Mouse (Mus musculus) gastrocnemius, postnatal 25 days (tissue): ENCODE measurements around the gene Ddc. TPM values are rescaled to one million over a fixed set of nuclear protein-coding genes. Genes with fewer than 3 reads are reported as not detected.

Experiments used
- DNase-seq: peaks from one replicate; pipeline ENCODE4 v3.0.0; 2022
- total RNA-seq, 2 experiments: library from RNA; stranded (reverse); gene quantifications; 1 replicate in 1 of 2; 2 replicates in 1 of 2; pipeline ENCODE4 v1.2.3; 2021

Gene Ddc
- total RNA-seq, 2 experiments from 2014 or later, result 0.94 to 2.5 TPM

DNA sequence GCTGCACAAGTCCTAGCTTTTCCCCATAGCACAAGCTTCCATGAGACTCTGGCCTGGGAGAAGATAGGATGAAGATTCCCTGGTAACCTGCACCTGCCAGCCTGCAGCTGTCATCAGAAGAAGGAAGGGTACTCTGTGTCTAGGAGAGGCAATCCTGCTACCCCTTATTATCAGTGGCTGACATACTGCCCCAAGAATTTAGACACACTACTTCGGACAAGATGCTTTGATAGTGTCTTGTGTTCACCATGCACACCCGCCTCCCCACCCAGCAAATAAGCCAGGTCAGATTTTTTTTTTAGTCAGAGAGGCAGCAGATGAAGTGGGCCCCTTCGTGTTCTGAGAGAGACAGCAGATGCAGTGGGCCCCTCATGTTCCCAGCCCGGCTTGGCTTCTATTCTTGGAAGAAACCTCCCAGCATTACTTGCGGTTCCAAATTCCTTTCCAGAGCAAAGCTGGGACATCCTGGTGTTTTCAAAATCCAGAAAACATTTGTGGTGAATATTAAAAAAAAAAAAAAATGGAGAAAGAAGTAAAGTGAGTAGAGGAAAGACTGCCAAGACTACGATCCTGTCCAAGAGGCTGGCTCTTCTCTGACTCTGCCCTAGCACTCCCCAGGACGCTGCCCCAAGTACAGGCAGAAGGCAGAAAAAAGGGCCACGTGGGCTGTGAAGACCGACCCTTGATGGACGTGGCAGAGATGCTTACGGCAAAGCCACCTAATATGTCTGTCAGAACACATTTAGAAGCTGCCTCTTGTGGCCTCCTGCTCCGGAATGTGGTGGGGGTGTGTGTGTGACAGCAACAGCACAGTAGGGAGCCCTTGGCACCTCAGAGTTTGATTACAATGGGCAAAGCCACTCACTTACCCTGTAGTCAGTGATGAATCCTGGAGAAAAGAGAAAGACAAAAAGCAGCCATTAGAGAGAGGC lies 73.7 kb downstream of the Ddc start:
- peak; percentile 59 for DNase-seq

DNA sequence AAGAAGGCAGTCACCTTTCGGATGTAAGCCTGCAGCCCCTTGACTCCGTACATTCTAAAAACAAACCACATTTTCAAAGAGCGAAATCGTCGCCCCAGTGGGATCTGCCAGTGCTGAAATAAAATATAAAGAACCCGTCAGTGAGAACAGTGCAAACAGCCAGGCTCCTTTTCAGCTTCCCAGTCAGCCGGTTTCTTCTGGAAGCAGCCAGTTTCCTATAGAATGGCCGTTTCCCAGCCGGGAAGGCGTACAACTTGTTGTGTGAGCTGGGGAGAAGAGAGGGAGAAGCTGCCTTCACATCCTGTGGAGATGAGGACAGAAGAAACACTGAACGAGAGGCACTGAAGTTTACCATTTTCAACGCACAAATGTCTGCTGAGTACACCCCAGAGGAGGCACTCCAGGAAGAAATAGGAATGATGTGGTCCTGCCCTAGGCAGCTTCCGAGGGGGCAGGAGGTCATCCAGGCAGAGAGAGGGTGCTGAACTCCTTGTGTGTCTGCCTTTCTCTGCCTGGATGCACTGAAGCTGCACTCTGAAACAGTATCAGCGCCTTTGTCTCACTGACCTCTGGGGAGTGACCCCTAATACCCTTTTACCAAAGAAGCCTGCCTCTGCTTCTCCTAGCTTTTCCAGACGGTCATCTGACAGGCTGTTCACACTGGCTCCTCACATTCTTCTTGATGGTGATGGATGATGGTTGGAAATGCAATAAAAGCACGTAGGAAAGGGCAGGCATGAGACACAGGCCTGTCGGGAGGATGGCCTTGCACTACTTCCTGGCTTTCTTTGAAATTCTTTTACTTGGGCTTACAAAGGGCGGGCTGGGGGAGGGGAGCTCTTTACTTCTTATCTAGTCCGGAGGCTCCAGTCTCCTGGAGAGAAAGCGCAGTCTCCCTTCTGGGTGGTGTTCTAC lies 75.5 kb downstream of the Ddc start:
- DNase-seq, result no peak

DNA sequence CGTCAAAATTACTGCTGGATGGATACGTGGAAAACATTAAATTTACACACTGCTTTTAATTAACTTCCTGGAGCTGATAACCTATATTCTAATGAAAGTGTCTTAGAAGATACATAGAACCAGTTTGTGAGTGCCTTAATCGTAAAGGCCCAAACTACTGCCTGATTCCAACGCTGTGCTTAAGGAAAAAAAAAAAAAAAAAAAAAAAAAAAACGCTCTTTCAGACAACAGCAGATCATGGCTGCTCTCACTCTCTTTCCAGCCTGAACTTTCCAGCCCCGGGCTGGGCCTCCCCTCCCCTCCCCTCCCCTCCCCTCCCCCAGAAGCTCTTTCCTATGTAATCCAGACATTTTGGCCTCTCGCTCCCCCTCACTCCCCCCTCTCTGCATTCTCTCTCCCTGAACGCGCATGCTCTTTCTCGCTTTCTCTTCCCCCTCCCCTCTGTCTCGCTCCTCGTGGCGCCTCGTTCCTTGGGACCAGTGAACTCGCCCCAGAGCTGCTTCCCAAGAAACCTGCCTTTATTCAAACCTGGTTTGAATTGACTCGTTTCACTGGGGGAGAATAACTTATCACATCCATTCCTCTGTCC lies 76.5 kb downstream of the Ddc start:
- no peak for DNase-seq

DNA sequence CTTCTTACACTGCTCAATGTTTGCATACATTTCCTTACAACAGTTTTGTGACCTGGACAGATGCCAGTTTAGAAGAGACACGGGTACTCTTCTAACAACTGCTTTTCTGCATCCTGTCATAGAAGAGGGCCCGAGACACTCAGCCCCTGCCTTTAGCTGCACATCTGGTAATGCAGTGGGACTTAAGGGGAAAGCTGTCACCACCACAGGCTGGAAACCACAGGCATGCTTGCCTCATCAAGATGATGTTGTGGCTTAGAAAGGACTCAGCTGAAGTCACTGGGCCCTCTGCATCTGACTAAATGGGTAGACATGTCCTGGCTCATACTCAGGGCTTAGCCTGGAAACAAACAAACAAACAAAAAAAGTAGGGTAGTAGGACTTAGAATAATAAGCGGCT lies 77.2 kb downstream of the Ddc start:
- no peak for DNase-seq

DNA sequence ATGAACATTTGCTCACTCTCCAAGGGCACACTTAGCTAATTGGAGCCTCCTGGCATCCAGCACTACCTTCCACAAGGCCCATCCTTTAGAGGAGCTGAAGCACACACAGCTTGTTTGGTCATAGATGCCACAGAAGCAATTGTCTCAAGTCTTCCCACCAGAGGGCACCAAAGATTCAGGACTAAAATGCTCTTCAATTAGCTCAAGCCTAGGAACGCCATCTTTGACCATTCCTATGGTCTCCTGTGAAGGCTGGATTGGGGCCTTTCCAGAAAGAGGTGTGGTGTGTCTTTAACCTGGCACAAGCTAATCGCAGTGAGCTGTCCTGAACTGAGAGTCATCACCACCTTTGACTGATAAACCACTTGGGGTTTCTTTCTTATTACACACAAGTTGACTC lies 77.7 kb downstream of the Ddc start:
- DNase-seq, result peak; percentile 68

DNA sequence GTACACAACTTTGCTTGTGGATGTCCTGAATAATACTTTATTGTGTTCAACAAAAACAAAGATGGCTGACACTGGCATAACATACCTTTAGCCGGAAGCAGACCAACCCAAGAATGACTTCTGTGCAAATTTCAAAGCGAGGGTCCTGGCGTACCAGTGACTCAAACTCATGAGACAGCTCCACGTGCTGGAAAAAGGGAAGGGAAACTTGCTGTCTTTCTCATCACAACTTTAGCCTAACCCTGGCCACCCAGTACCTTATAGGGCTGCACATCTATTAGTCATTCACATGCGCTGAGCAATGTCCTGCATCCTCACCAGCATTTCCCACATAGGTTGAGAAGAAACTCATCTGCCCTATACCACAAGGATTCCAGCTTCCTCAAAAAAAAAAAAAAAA lies 78.7 kb downstream of the Ddc start:
- no peak for DNase-seq

DNA sequence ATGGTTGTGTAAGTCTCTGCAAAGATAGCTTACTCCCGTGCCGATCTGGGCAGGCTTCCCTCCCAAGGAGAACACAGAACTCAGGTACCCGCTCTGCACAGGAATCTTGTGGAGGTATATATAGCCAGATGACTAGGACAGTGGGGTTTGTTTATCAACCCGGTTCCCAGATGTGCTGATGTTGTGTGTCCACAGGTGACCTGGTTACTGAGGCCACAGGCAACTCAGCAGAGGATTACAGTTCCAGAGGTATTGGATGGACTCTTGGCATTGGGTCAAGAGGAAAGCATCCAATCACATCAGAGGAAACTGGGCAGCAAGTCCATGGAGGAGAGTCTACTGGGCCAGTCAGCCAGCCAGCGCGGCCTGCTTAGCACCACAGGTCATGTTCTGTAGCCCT lies 79.1 kb downstream of the Ddc start:
- DNase-seq, result peak; percentile 84

DNA sequence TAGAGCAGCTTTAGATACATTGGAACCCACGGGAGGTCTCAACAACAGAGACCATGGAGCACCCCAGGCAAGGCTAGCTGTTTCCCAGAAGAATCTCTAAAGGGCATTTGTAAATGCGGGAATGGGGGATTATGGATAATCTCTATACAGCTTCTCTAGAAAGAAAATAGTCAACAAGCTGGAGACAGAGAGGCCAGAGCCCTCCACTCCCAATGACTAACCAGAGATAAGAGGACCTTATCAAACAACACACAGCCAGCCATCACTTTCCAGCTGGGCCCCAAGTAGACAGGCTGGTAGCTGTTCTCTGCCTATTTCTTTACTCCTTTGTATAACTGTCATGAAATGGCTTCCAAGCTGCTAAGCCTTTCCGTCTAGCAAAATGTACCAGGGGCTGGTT lies 82.2 kb downstream of the Ddc start:
- DNase-seq, result no peak

DNA sequence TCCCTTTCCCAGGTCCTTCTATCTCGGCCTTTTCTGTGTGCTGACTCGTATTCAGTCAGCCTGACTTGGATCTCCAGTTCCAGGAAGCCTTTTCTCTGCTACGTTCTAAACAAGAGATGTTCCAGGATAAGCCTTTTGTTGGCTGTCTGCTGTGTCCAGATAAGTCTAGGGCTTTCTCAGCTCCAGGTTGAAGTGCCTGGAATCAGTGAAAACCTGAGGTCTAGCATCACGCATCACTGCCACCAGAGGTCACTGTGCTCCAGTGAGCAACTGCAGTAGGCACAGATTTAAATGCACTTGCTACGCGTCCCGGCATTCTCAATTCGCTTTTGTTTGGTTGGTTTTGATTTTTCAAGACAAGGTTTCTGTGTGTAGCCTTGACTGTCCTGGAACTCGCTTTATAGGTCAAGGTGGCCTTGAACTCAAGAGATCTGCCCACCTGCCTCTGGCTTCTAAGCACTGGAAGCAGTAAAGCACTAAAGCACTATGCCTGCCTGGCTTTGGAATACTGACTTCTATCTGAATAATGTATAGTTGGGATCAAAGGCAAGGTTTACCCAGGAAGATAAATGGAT lies 86.0 kb downstream of the Ddc start:
- DNase-seq, result peak; percentile 35

DNA sequence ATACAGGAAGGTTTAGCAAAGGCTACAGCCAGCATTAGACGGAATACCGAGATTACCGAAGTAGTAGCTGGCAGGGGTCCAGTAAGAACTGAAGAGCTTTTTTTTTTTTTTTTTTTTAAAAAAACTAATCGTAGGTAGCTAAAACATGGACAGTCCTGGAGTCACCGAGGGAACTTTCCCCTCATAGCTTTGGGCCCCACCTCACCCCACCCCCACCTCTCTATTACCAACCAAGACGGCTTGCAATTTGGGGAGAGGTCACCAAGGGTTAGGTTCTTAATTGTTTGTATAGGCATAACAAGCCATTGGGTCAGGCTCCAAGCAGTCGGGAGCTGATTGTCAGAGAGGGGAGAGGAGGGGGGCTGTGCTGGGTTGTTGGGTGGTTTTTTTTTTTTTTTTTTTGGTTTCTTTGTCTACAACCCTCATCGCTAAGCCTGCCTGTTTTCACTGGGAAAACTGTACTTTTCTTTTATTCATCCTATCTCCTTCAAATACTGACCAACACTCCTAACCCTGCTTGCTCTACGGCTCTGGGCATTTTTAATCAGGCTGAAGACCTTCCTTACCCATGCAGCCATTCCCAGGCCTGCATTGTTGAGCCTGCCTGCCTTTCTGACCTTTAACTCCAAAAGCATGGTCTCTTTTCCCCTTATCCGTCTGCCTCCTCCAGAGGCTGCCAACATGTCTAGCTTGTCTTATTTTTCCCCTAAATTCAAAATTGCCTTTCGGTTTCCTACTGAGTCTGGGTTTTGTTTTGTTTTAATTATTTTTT lies 88.4 kb downstream of the Ddc start:
- DNase-seq, result no peak

DNA sequence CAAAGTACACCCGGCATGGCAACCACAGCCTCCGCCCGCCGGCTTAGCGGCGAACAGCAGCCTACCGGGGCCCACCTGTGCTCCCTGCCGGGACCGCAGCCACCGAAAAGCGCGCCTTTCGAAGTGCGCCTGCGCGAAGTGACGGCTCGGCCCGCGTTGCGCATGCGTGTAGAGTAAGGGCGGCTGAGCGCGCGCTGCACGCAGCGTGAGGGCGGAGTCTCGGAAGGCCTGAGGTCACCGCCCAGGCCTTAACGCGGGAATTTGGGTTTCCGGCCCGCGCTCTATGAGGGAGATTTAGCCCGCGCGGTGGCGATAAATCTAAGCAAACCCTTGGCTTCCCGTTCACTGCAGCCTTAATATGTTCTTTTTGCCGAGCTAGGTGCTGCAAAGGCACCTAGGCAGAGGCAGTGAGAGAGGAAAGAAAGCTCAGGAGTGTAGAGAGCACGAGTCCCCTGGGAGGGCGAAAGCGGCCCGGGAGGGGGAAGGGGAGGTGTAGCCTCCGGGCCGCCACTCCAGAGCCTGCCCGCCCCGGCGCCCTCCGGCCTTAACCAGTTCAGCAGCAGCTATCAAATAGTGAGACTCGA lies 89.0 kb downstream of the Ddc start, which contains the start of gene Fignl1:
TSS of gene Fignl1 (minus strand) at position 143 of the 584 bp plus-strand sequence.
- DNase-seq, result peak; percentile 92

DNA sequence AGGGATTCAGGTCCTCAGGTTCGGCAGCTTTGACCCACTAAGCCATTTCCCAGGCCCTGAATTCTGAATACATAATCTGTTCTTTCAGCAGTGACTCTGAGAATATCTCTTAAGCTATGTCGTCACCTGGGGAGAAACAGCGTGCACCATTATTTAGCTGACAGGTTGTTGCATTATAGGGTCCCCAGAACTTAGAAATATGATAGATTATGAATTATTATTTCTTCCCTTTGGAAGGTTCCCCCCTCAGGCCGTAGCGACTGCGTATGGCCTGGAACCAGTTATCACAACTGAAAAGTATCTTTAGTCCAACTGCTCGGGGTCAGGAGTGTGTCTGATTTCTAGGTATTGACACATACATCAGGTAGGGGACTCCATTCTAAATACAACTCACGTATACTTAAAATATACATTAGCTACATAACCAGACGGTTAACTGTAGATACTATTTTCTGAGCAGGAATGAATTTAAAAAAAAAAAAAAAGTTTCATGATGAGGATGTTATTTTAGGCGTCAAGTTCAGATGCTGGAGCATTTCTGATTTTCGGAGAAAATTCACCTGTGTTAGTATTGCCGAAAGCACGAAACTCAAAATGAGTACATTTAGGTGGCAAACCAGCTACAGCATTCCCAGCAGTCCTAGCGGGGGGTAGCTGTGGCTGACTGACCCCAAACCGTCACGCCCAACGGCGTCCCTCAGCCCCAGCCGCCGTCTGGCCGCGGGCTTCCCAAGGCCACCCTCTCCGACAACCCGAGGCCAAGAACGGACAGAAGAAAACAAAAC lies 89.7 kb downstream of the Ddc start:
- DNase-seq, result no peak

DNA sequence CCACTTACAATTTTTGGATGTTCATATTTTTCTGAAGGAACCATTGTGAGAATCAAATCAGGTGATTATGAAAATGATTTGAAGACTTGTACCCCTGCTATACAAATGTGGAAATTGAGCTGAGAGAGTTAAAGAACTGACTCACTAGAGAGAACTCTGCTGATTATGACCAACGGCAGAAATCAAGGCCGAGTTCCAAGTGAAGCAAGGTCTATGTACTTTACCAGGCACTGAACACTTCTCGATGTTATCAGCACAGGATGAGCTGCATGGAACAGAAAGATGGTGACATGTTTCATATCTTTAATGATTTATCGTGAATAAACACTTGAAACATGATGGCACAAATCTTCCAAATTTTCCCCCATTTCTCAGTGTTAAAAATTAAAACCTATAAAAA lies 92.0 kb downstream of the Ddc start:
- DNase-seq, result no peak

DNA sequence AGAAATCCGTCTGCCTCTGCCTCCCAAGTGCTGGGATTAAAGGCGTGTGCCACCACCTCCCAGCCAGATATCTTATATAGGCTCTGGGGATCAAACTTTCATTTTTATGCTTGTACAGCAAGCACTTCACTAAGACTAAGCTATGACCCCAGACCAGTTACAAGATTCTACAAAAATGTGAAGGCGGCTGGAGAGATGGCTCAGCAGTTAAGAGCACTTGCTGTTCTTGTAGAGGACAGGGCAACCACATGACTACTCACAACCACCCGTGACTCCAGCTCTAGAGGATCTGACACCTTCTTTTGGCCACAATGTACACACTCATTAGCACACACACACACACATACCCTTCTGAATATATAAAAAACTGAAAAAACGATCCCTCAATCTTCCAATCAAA lies 93.5 kb downstream of the Ddc start:
- DNase-seq, result no peak

DNA sequence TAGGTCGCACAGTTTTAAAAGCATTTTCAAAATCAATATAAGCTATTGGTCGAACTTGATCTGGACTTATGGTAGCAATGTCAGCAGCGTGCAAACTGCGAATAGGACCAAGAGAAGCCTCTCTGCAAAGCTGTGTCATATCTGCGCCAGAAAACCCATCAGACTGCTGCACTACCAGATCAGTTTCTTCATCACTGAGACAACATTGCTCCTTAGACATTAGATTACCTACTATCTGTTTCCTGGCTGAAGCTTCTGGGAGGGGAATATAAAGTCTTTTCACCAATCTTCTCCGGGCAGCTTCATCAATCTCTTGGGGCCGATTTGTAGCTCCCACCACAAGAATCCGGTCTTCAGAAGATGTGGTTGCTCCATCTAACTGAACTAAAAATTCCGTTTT lies 96.9 kb downstream of the Ddc start:
- DNase-seq, result no peak

DNA sequence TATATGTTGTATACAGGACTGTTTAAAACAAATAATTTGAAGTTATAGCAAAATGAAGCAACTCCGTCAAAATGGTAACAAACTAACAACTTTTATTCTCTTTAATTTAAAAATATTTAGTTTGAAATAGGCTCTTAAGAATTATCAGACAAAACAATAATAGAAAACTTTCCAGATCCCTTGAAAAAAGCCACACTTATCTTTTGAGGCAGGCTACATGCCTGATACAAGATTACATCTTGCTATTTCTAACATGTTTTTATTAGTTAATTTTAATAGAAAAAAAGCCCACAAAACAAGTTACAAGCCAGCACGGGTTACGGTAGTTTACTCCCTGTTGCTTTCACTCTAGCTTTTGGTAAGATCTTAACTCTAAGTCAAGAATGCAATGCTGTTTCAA lies 97.6 kb downstream of the Ddc start:
- DNase-seq, result no peak

DNA sequence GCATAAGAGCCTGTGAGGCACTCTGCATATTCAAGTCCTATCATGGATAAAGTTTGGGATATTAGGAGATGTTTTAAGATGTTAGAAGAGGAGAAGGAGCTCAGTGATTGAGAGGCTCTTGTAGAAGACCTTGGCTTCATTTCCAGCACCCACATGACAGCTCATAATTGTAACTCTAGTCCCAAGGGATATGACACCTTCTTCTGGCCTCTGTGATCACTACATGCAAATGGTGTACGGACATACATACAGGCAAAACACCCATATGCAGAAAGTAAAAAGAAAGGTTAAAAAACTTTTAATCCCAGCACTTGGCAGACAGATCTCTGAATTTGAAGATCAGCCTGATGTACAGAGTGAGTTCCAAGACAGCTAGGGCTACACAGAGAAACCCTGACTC lies 99.3 kb downstream of the Ddc start:
- no peak for DNase-seq

DNA sequence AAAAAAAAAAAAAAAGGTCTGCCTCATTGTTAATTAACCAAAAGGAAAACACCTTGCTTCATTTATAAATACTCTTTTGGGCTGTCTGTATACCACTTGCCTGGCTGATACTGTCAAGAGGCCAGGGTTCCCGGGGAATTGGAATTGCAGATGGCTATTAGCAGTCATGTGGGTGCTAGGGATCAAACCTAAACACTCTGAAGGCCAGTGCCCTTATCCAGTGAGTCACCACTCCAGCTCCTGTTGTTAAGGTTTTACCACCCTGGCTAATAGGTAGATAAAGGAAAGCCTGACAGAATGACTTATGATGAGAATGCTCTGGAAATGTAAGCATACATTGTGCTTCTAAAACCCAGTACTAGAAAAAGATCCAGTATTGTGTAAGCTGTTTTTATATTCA lies 103.3 kb downstream of the Ddc start:
- DNase-seq, result no peak

DNA sequence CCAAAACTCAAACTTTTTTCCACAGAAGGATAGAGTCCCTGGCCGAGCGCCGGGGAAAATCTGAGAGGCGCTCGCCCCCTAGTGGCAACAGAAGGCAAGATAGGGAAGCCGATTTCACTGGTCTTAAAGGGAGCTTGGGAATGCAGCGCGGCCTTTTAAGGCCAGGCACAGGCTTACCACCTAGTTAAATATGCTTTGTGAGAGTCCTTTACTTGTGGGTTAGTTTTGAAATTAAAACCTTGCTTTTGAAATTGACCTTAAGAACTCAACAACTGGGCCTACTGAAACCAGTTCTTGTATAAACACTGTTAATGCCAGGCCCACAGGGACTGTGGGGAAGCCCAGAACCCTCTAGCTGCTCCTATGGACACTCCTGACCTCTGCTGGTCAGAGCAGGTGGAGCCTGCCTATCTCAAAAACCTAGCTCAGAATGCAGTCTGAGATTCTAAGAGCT lies 109.4 kb downstream of the Ddc start:
- peak; percentile 51 for DNase-seq

DNA sequence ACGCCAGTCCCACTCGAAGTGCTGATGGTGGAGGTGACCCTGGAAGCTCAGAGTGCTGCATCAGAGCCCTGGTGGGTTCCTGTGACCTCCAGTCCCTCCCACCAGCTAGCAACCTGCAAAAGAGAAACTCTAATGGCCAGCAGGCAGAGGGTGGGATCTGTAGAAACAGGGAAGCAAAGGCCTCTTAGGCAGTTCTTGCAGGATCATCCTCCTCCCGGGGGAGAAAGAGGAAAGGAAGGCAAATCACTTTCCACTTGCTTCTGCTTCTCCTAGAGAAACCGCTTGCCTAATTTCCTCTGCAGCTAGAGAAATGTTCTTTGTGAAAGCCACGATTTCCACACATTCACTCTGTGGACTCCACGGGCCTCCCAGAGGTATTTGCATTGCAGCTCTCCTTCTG lies 112.5 kb downstream of the Ddc start:
- DNase-seq, result no peak
